Mouse (Mus musculus): ENCODE data around the gene Cacng2.

The Cacng2 gene

GRCm38 (mm10) chr15:78119704-78120103 is at the start of gene Cacng2:
Gene Cacng2, minus strand, starts transcription at chr15:78120028.
- peak; percentile 70 for DNase-seq (ENCODE audit: low read depth)

- DNase-seq (ENCODE audit: low read depth): no peak
These were observed 49.7 kb upstream of the Cacng2 start for GRCm38 (mm10) chr15:78169566-78169965.

GRCm38 (mm10) chr15:78165292-78165691 is 45.5 kb upstream of the Cacng2 start:
- DNase-seq (ENCODE audit: low read depth): no peak

DNA sequence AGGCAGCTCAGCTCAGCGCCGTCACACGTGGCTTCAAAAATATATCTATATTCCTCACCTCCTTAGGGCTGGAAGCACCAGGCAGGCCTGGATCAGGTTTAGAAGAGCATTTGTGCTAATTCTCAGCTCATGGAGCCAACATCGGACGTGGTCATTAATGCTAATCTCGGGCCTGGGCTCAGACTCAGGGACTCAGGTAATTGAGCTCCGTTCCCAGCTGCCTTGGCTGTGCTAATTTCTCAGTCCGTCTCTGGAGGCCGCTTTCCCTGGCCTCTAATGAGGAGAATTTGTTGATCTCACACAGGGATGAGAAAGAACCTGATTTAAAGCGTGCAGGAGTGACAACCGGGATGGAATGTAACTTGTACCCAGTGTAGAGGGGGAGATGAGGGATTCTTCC is 44.6 kb upstream of the Cacng2 start:
- no peak for DNase-seq (ENCODE audit: low read depth)

GRCm38 (mm10) chr15:78161946-78162345 is 42.1 kb upstream of the Cacng2 start:
- no peak for DNase-seq (ENCODE audit: low read depth)

DNA sequence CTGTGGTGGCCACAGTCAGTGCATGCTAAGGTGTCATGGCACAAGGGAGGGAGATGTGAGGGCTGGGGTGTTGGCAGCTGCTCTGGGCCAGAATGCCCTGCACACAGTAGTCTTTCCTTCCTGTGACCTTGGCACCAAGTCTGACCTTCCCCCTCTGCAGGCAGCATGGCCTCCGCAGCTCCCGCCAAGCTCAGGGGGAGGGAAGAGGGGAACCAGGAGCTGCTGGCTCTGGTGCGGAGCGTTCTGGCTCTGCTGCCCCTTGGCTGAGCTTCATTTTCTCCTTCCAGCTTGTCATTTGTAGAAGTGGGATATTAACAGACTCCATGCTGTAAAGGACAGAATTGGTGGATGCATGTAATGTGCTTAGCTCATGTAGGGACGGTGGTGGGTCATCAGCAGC is 38.5 kb upstream of the Cacng2 start:
- no peak for DNase-seq (ENCODE audit: low read depth)

DNA sequence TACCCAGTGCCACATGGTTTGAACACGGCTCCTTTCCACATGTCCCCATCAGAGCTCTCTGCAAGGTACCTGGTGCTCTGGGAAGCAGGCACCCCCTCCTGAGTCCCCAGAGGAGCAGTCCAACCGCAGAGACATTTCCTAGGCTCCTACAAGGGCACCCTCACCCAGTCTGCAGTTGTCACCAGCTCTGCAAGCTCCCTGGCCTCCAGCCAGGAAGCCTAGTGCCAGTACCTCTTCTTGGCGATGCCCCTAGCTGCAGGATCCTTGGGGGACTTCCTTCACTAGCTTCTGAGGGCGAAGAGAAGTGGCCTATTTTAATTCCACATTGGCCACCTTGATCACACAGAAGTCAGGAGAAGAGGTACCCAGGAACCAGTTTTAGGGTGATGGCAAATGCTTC is 38.0 kb upstream of the Cacng2 start:
- DNase-seq (ENCODE audit: low read depth): no peak

DNA sequence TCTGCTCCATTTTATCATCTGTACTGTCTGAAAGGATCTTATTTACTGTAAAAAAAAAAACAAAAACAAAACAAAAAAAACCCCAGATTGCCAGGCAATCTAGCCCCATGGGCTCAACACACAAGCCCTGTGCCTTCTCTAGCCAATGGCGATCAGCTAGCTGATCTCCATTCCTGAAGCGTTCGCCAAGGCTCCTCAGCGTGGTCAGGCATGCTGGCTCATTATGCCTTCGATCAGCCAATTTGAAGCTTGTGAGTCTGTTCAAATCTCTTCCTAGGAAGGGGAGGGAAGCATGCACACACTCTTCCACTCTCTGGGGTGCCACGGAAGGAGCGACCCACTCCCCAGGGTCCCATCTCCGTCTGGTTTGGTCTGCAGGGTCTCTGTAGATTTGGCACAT is 37.5 kb upstream of the Cacng2 start:
- no peak for DNase-seq (ENCODE audit: low read depth)

DNA sequence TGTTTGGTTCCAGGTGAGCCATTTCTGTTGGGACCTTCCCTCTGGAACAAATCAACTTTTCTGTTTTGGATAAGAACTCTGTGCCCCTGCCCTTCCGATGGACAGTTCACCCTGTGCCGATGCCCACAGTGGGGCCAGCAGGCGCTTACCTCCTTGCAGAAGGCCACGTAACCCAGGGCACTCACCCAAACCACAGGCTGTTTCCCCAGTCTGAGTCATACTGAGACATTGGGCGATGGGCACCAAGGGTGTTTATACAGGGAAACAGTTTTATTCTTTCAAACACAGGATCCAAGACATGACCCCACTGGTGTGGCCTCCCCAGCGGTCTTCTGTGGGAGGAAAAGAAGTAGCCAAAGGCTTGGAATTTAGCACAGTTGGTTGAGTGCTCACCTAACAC is 35.6 kb upstream of the Cacng2 start:
- no peak for DNase-seq (ENCODE audit: low read depth)

DNA sequence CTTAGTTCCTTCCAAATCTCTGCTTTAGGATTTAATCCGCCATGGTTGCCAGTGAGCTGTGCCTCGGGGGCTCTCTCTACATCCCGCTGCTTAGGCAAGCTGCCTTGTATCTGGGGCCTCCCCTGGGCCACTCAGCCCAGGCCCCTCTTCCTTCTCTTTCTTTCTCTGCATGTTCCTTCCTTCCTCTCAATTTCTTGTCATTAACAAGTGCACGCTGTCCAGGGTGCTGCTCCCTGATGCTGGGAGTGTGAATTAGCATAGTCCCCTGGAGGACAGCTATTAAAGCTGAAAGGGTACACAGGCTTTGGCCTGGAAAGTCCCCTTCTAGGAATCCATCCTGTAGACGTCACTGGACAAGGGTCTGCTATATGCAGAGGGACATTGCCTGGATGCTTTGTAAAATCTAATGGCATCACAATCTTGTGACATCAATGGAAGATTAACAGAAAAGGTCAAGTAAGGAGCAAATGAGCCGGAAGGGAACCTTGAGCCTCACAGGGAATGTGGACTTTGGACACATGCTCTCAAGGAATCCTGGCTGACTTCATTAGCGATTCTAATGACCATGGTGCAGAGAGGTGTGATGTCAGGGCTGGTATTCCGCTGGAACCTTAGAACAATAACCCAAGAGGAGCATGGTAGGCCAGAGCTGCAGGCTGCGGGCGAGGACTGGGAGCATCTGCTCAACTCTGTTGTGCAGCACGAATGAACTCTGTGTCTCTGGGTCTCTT is 33.4 kb upstream of the Cacng2 start:
- DNase-seq (ENCODE audit: low read depth): no peak

DNA sequence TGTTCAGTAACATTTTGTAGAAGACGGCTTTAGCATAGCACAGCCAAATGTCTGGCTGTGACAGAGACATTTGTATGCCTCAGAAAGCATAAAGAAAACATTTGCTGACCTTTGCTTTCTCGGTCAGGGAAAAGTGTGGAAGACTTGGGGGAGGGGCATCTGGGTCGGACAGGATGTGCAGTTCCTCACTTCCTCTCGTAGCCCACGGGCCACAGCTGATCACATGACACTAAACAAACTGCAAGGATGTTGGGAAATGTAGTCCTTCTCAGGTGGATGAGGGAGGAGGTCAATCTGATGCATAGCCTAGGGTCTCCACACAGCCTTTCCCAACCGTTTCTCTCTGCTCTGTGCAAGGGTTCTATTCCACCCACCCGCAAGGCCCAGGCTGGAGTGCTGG is 28.7 kb upstream of the Cacng2 start:
- DNase-seq (ENCODE audit: low read depth): no peak

GRCm38 (mm10) chr15:78140226-78140625 is 20.4 kb upstream of the Cacng2 start:
- DNase-seq (ENCODE audit: low read depth): no peak

DNA sequence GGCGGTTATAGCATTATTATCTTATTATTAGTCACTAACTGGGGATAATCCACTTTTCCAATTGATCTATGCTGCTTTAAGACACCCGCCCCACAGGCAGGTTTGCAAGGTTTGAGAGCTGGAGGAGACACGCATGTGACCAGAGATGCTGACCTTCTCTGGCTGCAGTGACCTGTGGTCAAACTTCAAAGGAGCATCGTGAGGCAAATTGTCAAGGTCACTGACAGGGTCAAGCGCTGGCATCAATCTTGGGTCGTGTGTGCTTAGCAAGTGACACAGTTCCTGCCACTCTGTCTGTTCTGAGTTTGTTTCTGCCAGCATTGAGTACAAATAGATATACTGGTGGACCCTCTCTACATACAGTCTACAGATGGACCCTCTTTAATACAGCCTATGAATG is 14.8 kb upstream of the Cacng2 start:
- no peak for DNase-seq (ENCODE audit: low read depth)

DNA sequence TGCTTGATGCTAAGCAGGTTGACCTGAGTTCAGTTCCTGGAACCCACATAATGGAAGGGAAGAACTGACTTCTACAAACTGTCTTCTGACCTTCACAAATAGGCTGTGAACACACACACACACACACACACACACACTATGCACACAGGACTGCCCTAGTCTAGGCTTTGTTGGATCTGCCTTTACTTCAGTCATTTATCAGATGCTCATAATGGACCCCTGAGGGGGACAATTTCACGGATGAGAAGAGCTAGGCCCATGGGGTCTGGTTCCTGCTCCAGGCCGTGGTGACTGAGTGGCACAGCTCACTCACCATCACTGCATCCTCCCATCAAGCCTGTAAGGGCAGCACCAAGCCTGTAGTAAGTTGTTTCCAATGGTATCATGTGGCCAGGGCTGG is 13.6 kb upstream of the Cacng2 start:
- DNase-seq (ENCODE audit: low read depth): no peak

- DNase-seq (ENCODE audit: low read depth): no peak
These were observed 580 bp downstream of the Cacng2 start for GRCm38 (mm10) chr15:78119248-78119647.

DNA sequence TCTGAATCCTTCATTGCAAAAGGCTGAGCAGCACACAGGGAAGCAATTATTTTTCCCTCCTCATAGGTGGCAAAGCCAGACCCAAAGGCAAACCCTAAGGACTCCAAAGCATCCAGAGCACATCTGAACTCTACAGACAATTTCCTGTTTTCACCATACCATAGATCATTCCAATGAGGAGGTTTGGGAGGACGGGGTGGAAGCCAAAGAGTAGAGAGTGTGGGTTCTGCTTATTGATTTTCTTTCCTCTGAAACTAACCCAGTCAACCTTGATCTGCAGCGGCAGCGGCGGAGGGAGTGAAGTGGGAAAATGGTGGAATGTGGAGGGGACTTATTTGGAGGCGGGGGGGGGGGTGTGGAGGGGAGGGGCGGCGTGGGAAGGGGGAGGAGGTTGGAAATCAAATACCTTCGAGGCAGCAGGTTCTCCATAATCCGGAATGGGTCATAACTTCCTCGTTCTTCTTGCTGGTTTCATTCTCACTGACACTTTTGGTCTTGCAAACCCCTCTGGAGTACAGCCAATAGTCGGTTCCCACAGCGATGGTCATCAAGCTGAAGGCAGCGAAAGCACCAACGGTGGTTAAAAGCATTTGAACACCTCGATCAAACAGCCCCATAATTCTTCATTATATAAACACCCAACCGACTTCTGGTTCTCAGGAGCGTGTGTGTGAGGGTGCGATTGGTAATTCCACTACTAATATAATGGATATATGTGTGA is 1.4 kb downstream of the Cacng2 start:
- no peak for DNase-seq (ENCODE audit: low read depth)

GRCm38 (mm10) chr15:78117731-78118130 is 2.1 kb downstream of the Cacng2 start:
- no peak for DNase-seq (ENCODE audit: low read depth)

- DNase-seq (ENCODE audit: low read depth): no peak
These were observed 2.9 kb downstream of the Cacng2 start for GRCm38 (mm10) chr15:78116936-78117335.

DNA sequence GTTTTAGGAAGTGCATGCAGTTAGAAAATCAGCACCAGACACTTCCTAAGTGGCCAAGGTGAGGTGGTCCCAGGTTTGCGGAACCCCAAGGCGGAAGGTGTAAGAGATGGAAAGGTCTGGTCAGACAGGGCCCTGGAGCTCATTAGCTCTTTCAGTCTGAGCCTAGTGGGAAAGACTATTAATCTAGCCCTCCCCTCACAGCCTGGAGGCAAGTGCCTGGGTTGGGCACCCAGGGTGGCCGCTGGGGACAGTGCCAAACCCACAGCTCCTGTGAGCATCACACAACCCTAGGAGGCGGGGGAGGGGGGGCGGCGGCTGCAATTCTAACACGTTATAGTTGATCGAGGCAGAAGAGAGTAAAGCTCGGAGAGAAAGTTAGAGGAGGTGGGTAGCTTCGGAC is 3.6 kb downstream of the Cacng2 start:
- DNase-seq (ENCODE audit: low read depth): no peak

- no peak for DNase-seq (ENCODE audit: low read depth)
These were observed 20.3 kb downstream of the Cacng2 start for GRCm38 (mm10) chr15:78099516-78099915.

- DNase-seq (ENCODE audit: low read depth): no peak
These were observed 23.8 kb downstream of the Cacng2 start for GRCm38 (mm10) chr15:78096004-78096403.

- no peak for DNase-seq (ENCODE audit: low read depth)
These were observed 26.2 kb downstream of the Cacng2 start for GRCm38 (mm10) chr15:78093597-78093996.

GRCm38 (mm10) chr15:78082841-78083572 is 36.8 kb downstream of the Cacng2 start:
- no peak for DNase-seq (ENCODE audit: low read depth)
